Mouse (Mus musculus) hindbrain, postnatal 0 days (tissue): ENCODE data around the gene Cabp7. TPM values are rescaled to one million over a fixed set of nuclear protein-coding genes. Genes with fewer than 3 reads are reported as not detected.
"Not testable (repeated sequence)": the region's sequence is repeated elsewhere in the genome, so short reads cannot be mapped to it uniquely, and the experiment has no call there.

Experiments used
- ATAC-seq: fragments of 200-750 bp; cut with Nextera tagmentation; 2 replicates; pipeline ENCODE4 v1.8.0; 2017; ENCODE audit warnings: mild to moderate bottlenecking, moderate TSS enrichment, moderate library complexity
- DNase-seq: peaks from one replicate; pipeline ENCODE4 v3.0.0-alpha.2; 2015; ENCODE audit warnings: low spot score
- H3K27ac ChIP-seq: fragments of 300-500 bp; sonication (generic); 2 replicates; pipeline ENCODE4 v1.5.1; 2014; ENCODE audit warnings: mild to moderate bottlenecking
- H3K27me3 ChIP-seq: fragments of 300-500 bp; sonication (generic); 2 replicates; pipeline ENCODE4 v1.6.1; 2014; ENCODE audit warnings: low read length, mixed read lengths; ENCODE audit not compliant: insufficient read depth
- H3K36me3 ChIP-seq: fragments of 300-500 bp; sonication (generic); 2 replicates; pipeline ENCODE4 v1.6.1; 2014; ENCODE audit warnings: low read length, mixed read lengths; ENCODE audit not compliant: insufficient read depth
- H3K4me1 ChIP-seq: fragments of 300-500 bp; sonication (generic); 2 replicates; pipeline ENCODE4 v1.6.1; 2014; ENCODE audit warnings: antibody characterized with exemption, low read length, mixed read lengths; ENCODE audit not compliant: insufficient read depth
- H3K4me2 ChIP-seq: fragments of 300-500 bp; sonication (generic); 2 replicates; pipeline ENCODE4 v1.6.1; 2014; ENCODE audit warnings: low read depth, mild to moderate bottlenecking, low read length, moderate library complexity, mixed read lengths
- H3K4me3 ChIP-seq: fragments of 300-500 bp; sonication (generic); 2 replicates; pipeline ENCODE4 v1.5.1; 2014; ENCODE audit warnings: low read length
- H3K9ac ChIP-seq: fragments of 300-500 bp; sonication (generic); replicated peaks from 2 replicates; pipeline ENCODE4 v1.6.1; 2014; ENCODE audit warnings: mild to moderate bottlenecking, low read length, moderate library complexity, mixed read lengths
- H3K9me3 ChIP-seq: fragments of 300-500 bp; sonication (generic); 2 replicates; pipeline ENCODE4 v1.6.1; 2016; ENCODE audit warnings: low read length, mixed read lengths
- CTCF ChIP-seq: IDR thresholded peaks from 2 replicates; pipeline ENCODE4 v1.5.1; 2016; ENCODE audit warnings: antibody characterized with exemption, control low read depth, low read depth
- WGBS: fragments of 180-500 bp; shearing (Covaris S2); extraction: QIAGEN DNeasy Blood & Tissue Kit; methylation state at CpG from one replicate; pipeline ENCODE4 v1.1.7; 2014; 5-methylcytosine and 5-hydroxymethylcytosine counted together
- polyA plus RNA-seq: library from polyadenylated mRNA; unstranded; fragments of >200 nt; fragmentation: Nextera tagmentation; extraction: Ambion mirVana; gene quantifications from 2 replicates; pipeline ENCODE4 v1.2.1, GENCODE M21; 2015
- total RNA-seq: library from RNA; depleted of rRNA; stranded (reverse); fragments of >200 nt; gene quantifications from 2 replicates; pipeline ENCODE4 v1.2.3, GENCODE M21; 2014

Gene Cabp7
- total and polyA plus RNA-seq, 2 experiments from 2014 or later, result 3.3 to 20.4 TPM

DNA sequence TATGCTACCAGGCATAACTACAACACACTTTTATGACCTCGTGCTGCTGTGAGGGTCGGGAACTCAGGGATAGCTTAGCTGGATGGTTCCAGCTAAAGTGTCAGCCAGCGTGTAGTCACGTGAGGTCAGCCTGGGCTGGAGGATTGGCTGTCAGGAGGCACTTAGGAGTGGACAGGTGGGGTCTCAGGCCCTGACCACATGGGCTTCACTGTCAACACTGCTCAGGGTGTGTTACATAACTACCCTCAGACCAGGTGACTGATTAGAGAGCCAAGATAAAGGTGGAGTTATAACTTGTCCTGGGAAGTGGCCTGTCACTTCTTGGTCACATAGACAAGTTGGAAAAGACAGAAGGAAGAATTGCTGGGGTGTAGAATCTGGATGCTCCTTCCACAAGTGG, 31.0 kb downstream of the Cabp7 start:
- no peak overlapping the region for H3K4me2 ChIP-seq
- no peak for DNase-seq

DNA sequence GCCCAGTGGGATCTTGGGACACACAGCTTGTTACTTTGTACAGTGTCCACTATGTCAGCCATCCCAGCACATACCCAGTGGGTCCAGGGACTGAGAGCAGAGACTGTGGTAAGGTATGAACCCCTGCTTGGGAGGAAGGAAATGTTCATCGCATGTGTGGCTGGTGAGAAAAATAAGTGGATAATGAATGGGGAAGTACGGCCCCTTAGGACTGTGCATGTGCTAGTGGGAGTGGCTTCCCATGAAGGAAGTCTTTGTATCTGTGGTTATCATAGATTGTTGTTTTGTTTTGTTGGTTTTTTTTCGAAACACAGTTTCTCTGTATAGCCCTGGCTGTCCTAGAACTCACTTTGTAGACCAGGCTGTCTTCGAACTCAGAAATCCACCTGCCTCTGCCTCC, 31.9 kb downstream of the Cabp7 start:
- Histone ChIP-seq H3K4me2 (no peak overlapping the region), H3K4me3 (no peak overlapping the region), H3K4me1 (no peaks in the 10 kb centered on the region), H3K36me3 (no peaks in the 10 kb centered on the region), H3K27ac (no peak overlapping the region), H3K9ac (no peak overlapping the region), H3K9me3 (no peaks in the 10 kb centered on the region), H3K27me3 (no peaks in the 10 kb centered on the region)
- no peak for TF ChIP-seq CTCF
- no peak for DNase-seq
- 84% methylated on average over 4 of the region's 4 CpGs for WGBS
- ATAC-seq, result no peak

More for the DNA sequence above, 31.0 kb downstream of the Cabp7 start:
- H3K36me3 ChIP-seq, result no peaks in the 10 kb centered on the region
- no peak for ATAC-seq
- no peak overlapping the region for H3K9ac ChIP-seq
- H3K9me3 ChIP-seq, result no peaks in the 10 kb centered on the region
- H3K27me3 ChIP-seq, result no peaks in the 10 kb centered on the region
- H3K4me1 ChIP-seq, result no peaks in the 10 kb centered on the region
- TF ChIP-seq CTCF, result no peak
- H3K27ac ChIP-seq, result no peak overlapping the region
- 87% methylated on average over 4 of the region's 4 CpGs for WGBS
- no peak overlapping the region for H3K4me3 ChIP-seq

GRCm38 (mm10) chr11:4712822-4713221, 33.8 kb downstream of the Cabp7 start:
- H3K27me3 ChIP-seq, result no peaks in the 10 kb centered on the region
- no peak overlapping the region for H3K4me3 ChIP-seq
- no peak for DNase-seq
- no peaks in the 10 kb centered on the region for H3K4me1 ChIP-seq
- ATAC-seq, result no peak
- TF ChIP-seq CTCF, result no peak
- no peaks in the 10 kb centered on the region for H3K9me3 ChIP-seq
- H3K4me2 ChIP-seq, result no peak overlapping the region
- no peaks in the 10 kb centered on the region for H3K36me3 ChIP-seq
- no peak overlapping the region for H3K9ac ChIP-seq
- no peak overlapping the region for H3K27ac ChIP-seq

DNA sequence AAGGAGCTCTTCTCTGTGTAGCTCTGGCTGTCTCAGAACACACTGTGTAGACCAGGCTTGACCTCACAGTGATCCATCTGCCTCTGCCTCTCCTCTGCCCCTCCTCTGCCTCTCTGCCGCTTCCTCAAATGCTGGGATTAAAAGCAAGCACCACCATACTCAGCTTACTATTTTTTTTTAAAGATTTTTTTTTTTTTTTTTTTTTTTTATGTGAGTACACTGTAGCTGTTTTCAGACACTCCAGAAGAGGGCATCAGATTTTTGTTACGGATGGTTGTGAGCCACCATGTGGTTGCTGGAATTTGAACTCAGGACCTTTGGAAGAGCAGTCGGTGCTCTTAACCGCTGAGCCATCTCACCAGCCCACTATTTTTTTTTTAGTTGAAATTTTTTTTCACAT, 36.4 kb downstream of the Cabp7 start:
- H3K4me2 ChIP-seq, H3K27ac ChIP-seq, H3K9ac ChIP-seq, H3K36me3 ChIP-seq, H3K4me1 ChIP-seq, H3K9me3 ChIP-seq, H3K27me3 ChIP-seq, ATAC-seq, DNase-seq, H3K4me3 ChIP-seq: not testable (repeated sequence)
- WGBS, result 87% methylated on average over 4 of the region's 4 CpGs

GRCm38 (mm10) chr11:4705178-4705577, 41.4 kb downstream of the Cabp7 start:
- H3K9me3 ChIP-seq, result no peaks in the 10 kb centered on the region

DNA sequence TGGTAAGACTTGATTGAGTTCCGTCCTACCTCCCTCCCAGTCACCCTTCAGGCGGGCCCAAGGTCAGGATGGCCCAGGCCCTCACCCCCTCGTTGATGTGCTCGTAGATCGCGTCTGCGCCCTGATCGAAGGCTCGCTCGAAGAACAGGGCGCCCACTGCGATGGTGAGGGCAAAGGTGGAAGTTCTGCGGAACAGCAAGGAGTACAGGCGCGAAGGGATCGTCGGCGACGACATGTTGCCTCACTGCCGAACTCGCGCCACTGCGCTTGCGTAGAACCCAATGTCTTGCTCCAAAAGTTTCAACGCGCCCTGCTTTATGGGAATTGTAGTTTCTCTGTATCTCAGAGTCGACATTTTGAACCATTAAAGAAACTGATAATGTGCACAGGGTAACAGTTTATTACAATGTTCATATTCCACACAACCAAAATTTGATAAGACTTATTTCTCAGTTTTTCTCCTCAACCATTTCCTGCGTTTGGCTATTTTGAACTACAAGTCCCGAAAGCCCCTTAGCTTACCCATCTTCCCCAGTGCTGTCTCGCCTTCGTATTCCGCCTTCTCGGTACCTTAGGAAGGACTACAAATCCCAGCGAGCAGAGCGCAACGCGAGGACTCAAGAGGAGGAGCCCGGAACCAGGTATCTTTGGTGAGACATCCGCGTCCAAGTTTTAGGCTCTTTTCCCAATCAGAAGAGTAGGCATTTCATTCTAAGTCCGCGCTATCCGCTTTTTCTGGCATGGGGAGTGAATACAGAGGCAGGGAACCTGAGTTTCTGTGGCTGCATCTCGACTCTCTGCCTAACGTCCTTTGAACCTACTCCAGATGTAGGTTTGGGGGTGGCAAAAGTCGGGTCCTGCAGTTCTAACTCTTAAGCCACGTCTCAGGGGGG, 42.3 kb downstream of the Cabp7 start, which contains the start of the genes Uqcr10 and Zmat5:
Uqcr10 (minus strand) TSS at position 271 of the 893 bp plus-strand sequence.
Zmat5 (plus strand) TSS at position 607 of the 893 bp plus-strand sequence.
- peak within 1 kb of the TSS; percentile 93 for H3K4me2 ChIP-seq
- under 1% methylated on average over 47 of the region's 47 CpGs for whole genome bisulfite sequencing

More at GRCm38 (mm10) chr11:4705178-4705577, 41.4 kb downstream of the Cabp7 start:
- Histone ChIP-seq H3K27ac (peak overlapping the region; percentile 26; the same call in 1 of the 2 replicates), H3K27me3 (no peaks in the 10 kb centered on the region), H3K4me3 (peak overlapping the region; percentile 52), H3K9ac (peak overlapping the region; percentile 56), H3K36me3 (peaks cover 9% of the 10 kb centered on the region; the same call in 1 of the 2 replicates), H3K4me1 (peaks cover 11% of the 10 kb centered on the region), H3K4me2 (peak overlapping the region; percentile 93)
- ATAC-seq (no peak), DNase-seq (no peak)
- TF ChIP-seq CTCF, result no peak
- WGBS, result 6% methylated on average over 4 of the region's 4 CpGs

More for the DNA sequence above, 42.3 kb downstream of the Cabp7 start, which contains the start of the genes Uqcr10 and Zmat5:
- Histone ChIP-seq H3K4me1 (peaks cover 11% of the 10 kb centered on the region), H3K9ac (peak within 1 kb of the TSS; percentile 56), H3K27me3 (no peaks in the 10 kb centered on the region), H3K36me3 (peaks cover 9% of the 10 kb centered on the region; the same call in 1 of the 2 replicates), H3K4me3 (peak within 1 kb of the TSS; percentile 52), H3K27ac (peak within 1 kb of the TSS; percentile 64), H3K9me3 (no peaks in the 10 kb centered on the region)
- peak; percentile 96 for DNase-seq
- ATAC-seq, result peak; percentile 97
- 0 out of 2 replicates have a peak, but pooled peaks have one; percentile 19 for TF ChIP-seq CTCF
